Mouse (Mus musculus) hindbrain, embryonic 16.5 days (tissue): ENCODE results near the gene Myocd. TPM values are rescaled to one million over a fixed set of nuclear protein-coding genes. Genes with fewer than 3 reads are reported as not detected.

Experiments used
- ATAC-seq: fragments of 200-750 bp; cut with Nextera tagmentation; 2 replicates; pipeline ENCODE4 v1.8.0; 2017; ENCODE audit warnings: moderate TSS enrichment, moderate library complexity
- H3K27ac ChIP-seq: fragments of 300-500 bp; sonication (generic); 2 replicates; pipeline ENCODE4 v1.5.1; 2014; ENCODE audit warnings: low read depth, mild to moderate bottlenecking, control low read depth, low read length, moderate library complexity
- H3K27me3 ChIP-seq: fragments of 300-500 bp; sonication (generic); replicated peaks from 2 replicates; pipeline ENCODE4 v1.6.1; 2014; ENCODE audit warnings: low read length; ENCODE audit not compliant: control insufficient read depth, insufficient read depth
- H3K36me3 ChIP-seq: fragments of 300-500 bp; sonication (generic); 2 replicates; pipeline ENCODE4 v1.6.1; 2014; ENCODE audit warnings: mild to moderate bottlenecking, low read length, moderate library complexity, mixed read lengths; ENCODE audit not compliant: control insufficient read depth, insufficient read depth
- H3K4me1 ChIP-seq: fragments of 300-500 bp; sonication (generic); 2 replicates; pipeline ENCODE4 v1.6.1; 2014; ENCODE audit warnings: low read depth, low read length; ENCODE audit not compliant: control insufficient read depth, insufficient read depth
- H3K4me2 ChIP-seq: fragments of 300-500 bp; sonication (generic); 2 replicates; pipeline ENCODE4 v1.6.1; 2014; ENCODE audit warnings: mild to moderate bottlenecking, low read length, control low read depth, moderate library complexity
- H3K4me3 ChIP-seq: fragments of 300-500 bp; sonication (generic); 2 replicates; pipeline ENCODE4 v1.5.1; 2014; ENCODE audit warnings: mild to moderate bottlenecking, low read length, control low read depth, moderate library complexity
- H3K9ac ChIP-seq: fragments of 300-500 bp; sonication (generic); 2 replicates; pipeline ENCODE4 v1.6.1; 2014; ENCODE audit warnings: low read depth, mild to moderate bottlenecking, control low read depth, low read length, moderate library complexity
- H3K9me3 ChIP-seq: fragments of 300-500 bp; sonication (generic); 2 replicates; pipeline ENCODE4 v1.6.1; 2014; ENCODE audit warnings: mild to moderate bottlenecking, low read length, moderate library complexity; ENCODE audit not compliant: control insufficient read depth
- WGBS: fragments of 180-500 bp; shearing (Covaris S2); extraction: QIAGEN DNeasy Blood & Tissue Kit; methylation state at CpG from one replicate; pipeline ENCODE4 v1.1.7; 2014; 5-methylcytosine and 5-hydroxymethylcytosine counted together
- polyA plus RNA-seq: library from polyadenylated mRNA; unstranded; fragments of >200 nt; fragmentation: Nextera tagmentation; extraction: Ambion mirVana; gene quantifications from 2 replicates; pipeline ENCODE4 v1.2.1, GENCODE M21; 2015

Gene Myocd
- polyA plus RNA-seq, 1 experiment from 2014 or later: 0.94 TPM

DNA sequence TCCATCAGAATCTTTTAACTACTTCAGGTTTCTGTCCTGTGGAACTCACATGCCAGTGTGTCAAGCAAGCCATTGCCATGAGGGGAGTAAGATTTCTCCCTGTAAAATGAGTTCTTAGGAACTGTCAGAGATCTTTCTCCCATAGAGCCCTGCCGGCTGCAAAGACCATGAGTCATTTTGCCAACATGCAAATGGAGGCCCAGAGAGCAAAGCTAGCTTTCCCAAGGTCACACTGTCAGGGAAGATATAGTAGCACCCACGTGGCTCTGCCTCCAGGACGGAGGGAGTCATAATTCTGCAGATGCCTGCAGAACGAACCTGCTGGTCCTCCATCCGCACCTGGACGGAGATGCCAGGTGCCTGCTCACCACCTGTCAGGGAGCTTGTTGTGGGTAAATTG, 6.3 kb downstream of the Myocd start:
- Histone ChIP-seq H3K27me3 (0 out of 2 replicates have a peak, but pooled peaks cover 2% of the 10 kb centered on the region), H3K4me1 (no peaks in the 10 kb centered on the region), H3K4me3 (no peak overlapping the region), H3K36me3 (no peaks in the 10 kb centered on the region), H3K9me3 (no peaks in the 10 kb centered on the region), H3K4me2 (no peak overlapping the region), H3K9ac (no peak overlapping the region), H3K27ac (no peak overlapping the region)
- WGBS: 57% methylated on average over 6 of the region's 6 CpGs
- ATAC-seq: no peak

DNA sequence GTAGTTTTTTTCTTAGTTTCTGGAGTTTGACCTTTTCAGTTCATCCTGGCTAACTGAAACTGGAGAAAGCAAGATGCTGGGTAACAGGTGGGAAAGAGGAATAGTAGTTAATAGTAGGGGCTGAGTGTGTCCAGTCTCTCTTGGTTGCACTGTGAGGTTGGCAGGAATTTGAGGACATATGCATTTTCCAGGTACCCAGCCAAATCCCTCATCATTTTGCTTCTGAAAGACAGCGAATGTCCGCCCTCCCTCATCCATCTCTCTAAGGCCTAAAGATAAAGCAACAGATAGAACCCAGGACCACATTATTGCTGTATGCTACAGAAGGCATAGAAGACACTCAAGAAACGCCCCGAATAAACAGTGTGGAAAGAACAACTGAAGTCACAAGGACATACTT, 10.8 kb downstream of the Myocd start:
- WGBS: 89% methylated on average over 4 of the region's 4 CpGs
- H3K27me3 ChIP-seq: no peaks in the 10 kb centered on the region

DNA sequence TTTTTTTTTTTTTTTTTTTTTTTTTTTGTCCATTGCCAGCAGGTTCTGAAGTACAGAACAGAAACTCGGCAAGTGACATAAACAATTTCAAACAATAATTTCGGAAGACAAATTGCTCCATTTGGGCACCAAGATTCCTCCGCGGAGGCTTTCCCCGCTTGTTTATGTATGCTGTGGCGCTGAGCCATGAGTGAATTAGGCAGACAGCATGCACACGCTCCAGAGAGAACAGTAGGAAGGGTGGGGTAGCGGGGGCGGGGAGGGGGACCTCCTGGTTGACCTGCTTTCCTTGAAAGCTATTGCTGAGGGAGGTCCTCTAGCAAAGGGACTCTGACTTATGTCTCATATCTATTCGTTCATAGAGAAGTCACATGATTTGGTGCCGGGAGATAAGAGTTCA, 13.6 kb downstream of the Myocd start:
- ATAC-seq: no peak
- Histone ChIP-seq H3K9ac (no peak overlapping the region), H3K9me3 (no peaks in the 10 kb centered on the region), H3K4me3 (no peak overlapping the region), H3K27me3 (no peaks in the 10 kb centered on the region), H3K4me2 (no peak overlapping the region), H3K27ac (no peak overlapping the region), H3K36me3 (no peaks in the 10 kb centered on the region), H3K4me1 (no peaks in the 10 kb centered on the region)
- 68% methylated on average over 11 of the region's 11 CpGs for WGBS

More for the DNA sequence above, 10.8 kb downstream of the Myocd start:
- H3K27ac ChIP-seq: no peak overlapping the region
- no peak overlapping the region for H3K4me2 ChIP-seq
- H3K4me3 ChIP-seq: no peak overlapping the region
- ATAC-seq: no peak
- no peaks in the 10 kb centered on the region for H3K9me3 ChIP-seq
- no peak overlapping the region for H3K9ac ChIP-seq
- H3K4me1 ChIP-seq: no peaks in the 10 kb centered on the region
- no peaks in the 10 kb centered on the region for H3K36me3 ChIP-seq

DNA sequence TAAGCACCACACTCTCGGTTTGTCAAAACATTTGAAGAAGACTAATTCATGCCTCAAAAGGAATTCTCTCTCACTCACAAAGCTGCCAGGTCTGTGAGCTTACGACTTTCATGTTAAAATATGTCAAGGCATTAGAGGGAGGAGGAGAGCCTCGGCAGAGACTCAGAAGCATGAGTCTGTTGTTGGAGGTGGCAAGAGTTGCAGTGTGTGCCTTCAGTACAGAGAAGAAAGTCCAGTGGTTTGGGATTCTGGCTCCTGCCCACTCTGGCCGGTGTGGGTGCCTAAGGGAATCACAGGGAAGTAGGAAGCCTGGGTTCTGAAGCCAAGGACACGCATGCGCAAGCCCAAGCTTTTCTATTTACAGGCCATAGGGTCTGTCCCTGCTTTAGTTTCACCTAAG, 14.2 kb downstream of the Myocd start:
- no peaks in the 10 kb centered on the region for H3K9me3 ChIP-seq
- H3K27ac ChIP-seq: no peak overlapping the region
- WGBS: 81% methylated on average over 6 of the region's 6 CpGs
- no peak for ATAC-seq
- no peaks in the 10 kb centered on the region for H3K4me1 ChIP-seq
- H3K9ac ChIP-seq: no peak overlapping the region
- no peak overlapping the region for H3K4me3 ChIP-seq
- no peak overlapping the region for H3K4me2 ChIP-seq
- H3K27me3 ChIP-seq: no peaks in the 10 kb centered on the region
- H3K36me3 ChIP-seq: no peaks in the 10 kb centered on the region

DNA sequence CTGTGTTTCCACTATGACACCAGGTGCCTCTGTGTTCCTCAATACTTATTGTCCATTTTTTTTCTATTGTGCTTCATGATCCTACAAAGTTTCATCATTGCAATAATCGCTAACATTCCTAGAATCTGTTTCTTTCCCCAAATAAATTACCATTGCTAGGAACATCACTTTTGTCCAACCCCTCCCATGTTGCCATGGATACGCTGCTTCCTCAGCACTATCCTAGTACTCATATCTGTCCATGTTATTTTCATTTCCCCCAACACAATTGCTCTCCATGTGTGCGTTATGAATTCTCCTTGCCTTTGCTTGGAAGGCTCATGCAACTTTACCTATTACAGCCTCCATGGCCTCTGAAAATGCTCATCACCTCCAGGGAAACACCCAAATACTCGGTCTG, 19.4 kb downstream of the Myocd start:
- no peaks in the 10 kb centered on the region for H3K9me3 ChIP-seq
- no peaks in the 10 kb centered on the region for H3K27me3 ChIP-seq
- no peak overlapping the region for H3K27ac ChIP-seq
- ATAC-seq: no peak
- H3K36me3 ChIP-seq: no peaks in the 10 kb centered on the region
- H3K4me3 ChIP-seq: no peak overlapping the region
- H3K9ac ChIP-seq: no peak overlapping the region
- no peaks in the 10 kb centered on the region for H3K4me1 ChIP-seq
- 85% methylated on average over 4 of the region's 4 CpGs for WGBS
- no peak overlapping the region for H3K4me2 ChIP-seq

DNA sequence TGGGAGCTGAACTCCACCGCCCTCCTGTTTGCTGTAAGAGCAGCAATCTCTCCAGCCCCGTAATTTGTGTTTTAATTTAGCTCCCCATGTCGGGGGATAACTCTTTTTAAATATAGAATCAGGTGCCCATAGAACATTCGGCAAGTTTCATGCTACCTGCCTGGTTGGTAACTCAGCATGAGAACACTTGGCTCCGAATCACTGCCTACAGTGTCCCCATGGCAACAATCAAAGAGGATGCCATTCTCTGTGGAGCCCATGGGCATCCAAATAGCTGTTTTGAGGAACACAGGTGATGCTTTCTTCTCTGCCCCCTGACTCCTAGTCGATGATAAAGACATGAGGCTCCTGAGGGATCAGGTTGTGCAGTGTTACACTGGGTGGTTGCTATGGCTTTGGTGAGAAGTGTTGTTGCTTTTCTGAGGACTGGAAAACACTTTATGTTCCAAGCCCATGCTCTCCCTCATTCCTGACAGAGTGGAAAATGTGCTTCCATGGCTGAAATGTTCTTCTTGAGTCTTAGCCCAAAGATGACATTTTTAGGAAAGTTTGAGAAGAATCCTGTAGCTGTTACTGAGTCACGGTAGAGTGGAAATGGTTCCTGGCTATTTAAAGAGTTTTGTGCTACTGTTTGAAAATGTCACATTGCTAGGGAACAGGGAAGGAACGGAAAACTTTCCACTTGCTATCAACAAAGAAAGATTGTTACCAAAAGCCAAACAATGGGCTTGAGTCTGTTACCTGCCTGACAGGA, 23.3 kb downstream of the Myocd start:
- Histone ChIP-seq H3K27me3 (no peaks in the 10 kb centered on the region), H3K27ac (no peak overlapping the region), H3K4me2 (no peak overlapping the region), H3K9ac (no peak overlapping the region), H3K4me3 (no peak overlapping the region), H3K9me3 (no peaks in the 10 kb centered on the region), H3K36me3 (no peaks in the 10 kb centered on the region), H3K4me1 (no peaks in the 10 kb centered on the region)
- ATAC-seq: no peak
- WGBS: 75% methylated on average over 8 of the region's 8 CpGs

DNA sequence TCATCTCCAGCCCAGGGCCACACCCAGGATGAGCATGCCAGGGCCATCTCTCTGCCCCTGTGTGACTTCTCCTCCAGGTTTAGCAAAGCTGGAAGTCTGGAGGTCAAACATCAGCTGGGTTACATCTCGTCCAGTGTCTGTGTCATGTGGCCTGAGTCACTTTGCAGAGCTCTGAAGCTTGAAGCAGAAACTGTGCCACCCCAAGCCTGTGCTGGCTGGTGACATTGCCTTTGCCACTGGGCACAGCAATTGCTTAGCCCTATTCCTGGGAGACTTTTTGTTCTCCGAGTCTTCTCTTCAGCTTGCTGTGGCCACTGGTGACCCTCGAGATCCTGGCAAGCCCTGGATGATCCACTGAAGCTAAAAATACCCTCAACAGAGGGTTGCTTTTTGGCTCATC, 26.2 kb downstream of the Myocd start:
- no peak for ATAC-seq
- Histone ChIP-seq H3K4me1 (no peaks in the 10 kb centered on the region), H3K36me3 (no peaks in the 10 kb centered on the region), H3K27me3 (no peaks in the 10 kb centered on the region), H3K9me3 (no peaks in the 10 kb centered on the region), H3K27ac (no peak overlapping the region), H3K9ac (no peak overlapping the region), H3K4me3 (no peak overlapping the region), H3K4me2 (no peak overlapping the region)
- WGBS: 75% methylated on average over 3 of the region's 3 CpGs

DNA sequence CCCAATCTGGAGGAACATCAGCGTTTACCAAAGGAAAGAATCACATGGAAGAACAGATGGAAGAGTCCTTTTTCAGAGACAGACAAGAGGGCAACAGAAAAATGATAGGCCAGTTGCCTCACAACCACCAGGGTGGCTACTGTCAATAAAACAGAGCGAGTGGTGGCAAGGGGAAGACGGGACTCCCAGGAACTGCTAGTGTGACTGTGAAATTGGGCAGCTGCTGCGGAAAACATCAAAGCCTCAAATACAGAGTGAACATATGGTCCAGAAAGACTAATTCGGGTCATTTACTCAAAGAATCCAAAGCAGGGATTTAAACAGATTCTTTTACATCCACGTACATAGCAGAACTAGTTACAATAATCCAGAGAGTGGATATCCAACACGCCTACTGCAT, 29.3 kb downstream of the Myocd start:
- Histone ChIP-seq H3K4me3 (no peak overlapping the region), H3K4me2 (no peak overlapping the region), H3K4me1 (no peaks in the 10 kb centered on the region), H3K9ac (no peak overlapping the region), H3K36me3 (no peaks in the 10 kb centered on the region), H3K9me3 (no peaks in the 10 kb centered on the region), H3K27ac (no peak overlapping the region), H3K27me3 (no peaks in the 10 kb centered on the region)
- no peak for ATAC-seq
- 67% methylated on average over 7 of the region's 7 CpGs for WGBS

DNA sequence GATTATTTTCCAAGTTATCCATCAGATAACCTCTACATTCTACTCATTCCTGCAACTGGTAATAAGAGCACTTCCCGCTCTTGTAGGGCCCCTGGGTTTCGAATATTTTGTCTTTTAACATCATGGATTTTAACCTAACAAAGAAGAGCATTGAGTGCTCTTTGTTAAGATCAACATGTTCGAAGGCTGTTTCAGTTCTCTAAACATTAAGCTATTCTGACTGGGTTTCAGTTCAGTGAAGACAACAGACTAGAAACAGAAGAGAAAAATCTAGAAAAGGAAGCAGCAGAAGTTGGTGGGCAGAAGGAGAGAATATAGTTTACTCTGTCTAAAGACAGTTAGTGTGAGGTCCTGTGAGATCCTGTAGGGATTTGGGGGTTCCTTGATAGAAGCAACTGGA, 31.9 kb downstream of the Myocd start:
- ATAC-seq: no peak
- Histone ChIP-seq H3K9ac (no peak overlapping the region), H3K4me3 (no peak overlapping the region), H3K36me3 (no peaks in the 10 kb centered on the region), H3K4me2 (no peak overlapping the region), H3K9me3 (no peaks in the 10 kb centered on the region), H3K27ac (no peak overlapping the region), H3K27me3 (no peaks in the 10 kb centered on the region), H3K4me1 (no peaks in the 10 kb centered on the region)
- WGBS: 82% methylated on average over 3 of the region's 3 CpGs
